Mouse (Mus musculus) ES-E14 (cell line): ENCODE data around the gene Daxx. TPM values are rescaled to one million over a fixed set of nuclear protein-coding genes. Genes with fewer than 3 reads are reported as not detected.
"Not testable (repeated sequence)": the region's sequence is repeated elsewhere in the genome, so short reads cannot be mapped to it uniquely, and the experiment has no call there.

Source experiments
- DNase-seq: peaks from one replicate; pipeline ENCODE4 v3.0.0-alpha.2; 2013; ENCODE audit warnings: low read depth, low spot score
- H3K27ac ChIP-seq: 2 replicates; pipeline ENCODE4 v1.5.1; 2012; ENCODE audit warnings: low read depth, mild to moderate bottlenecking, low read length, moderate library complexity, mixed read lengths; ENCODE audit not compliant: poor library complexity, insufficient read depth, severe bottlenecking
- H3K36me3 ChIP-seq: 2 replicates; pipeline ENCODE4 v1.6.1; 2012; ENCODE audit warnings: mild to moderate bottlenecking, low read length, moderate library complexity, mixed read lengths; ENCODE audit not compliant: control insufficient read depth, poor library complexity, insufficient read depth, severe bottlenecking
- H3K4me1 ChIP-seq, 2 experiments: fragments of 150-350 bp in 1 of 2; sonication (generic) in 1 of 2; 2 replicates each; pipeline ENCODE4 v1.6.1; 2012; ENCODE audit warnings: low read length in 2 of 2, mild to moderate bottlenecking in 1 of 2, mixed read lengths in 1 of 2; ENCODE audit not compliant: control insufficient read depth in 2 of 2, insufficient read depth in 2 of 2, poor library complexity in 1 of 2
- H3K4me3 ChIP-seq, 2 experiments: fragments of 150-350 bp in 1 of 2; sonication (generic) in 1 of 2; 2 replicates each; pipeline ENCODE4 v1.5.1; 2012; ENCODE audit warnings: low read length in 2 of 2, low read depth in 1 of 2, mild to moderate bottlenecking in 1 of 2, mixed read lengths in 1 of 2; ENCODE audit not compliant: insufficient read depth in 1 of 2, poor library complexity in 1 of 2, severe bottlenecking in 1 of 2
- H3K9ac ChIP-seq: 2 replicates; pipeline ENCODE4 v1.6.1; 2012; ENCODE audit warnings: low read depth, mild to moderate bottlenecking, low read length, mixed read lengths; ENCODE audit not compliant: poor library complexity, insufficient read depth, severe bottlenecking
- H3K9me3 ChIP-seq: fragments of 150-350 bp; sonication (generic); 2 replicates; pipeline ENCODE4 v1.6.1; 2012; ENCODE audit warnings: low read depth, mild to moderate bottlenecking, low read length; ENCODE audit not compliant: control insufficient read depth, insufficient read depth
- CHD2 ChIP-seq: IDR thresholded peaks from 2 replicates; pipeline ENCODE4 v1.6.1; 2014; ENCODE audit warnings: mild to moderate bottlenecking, low read depth, low read length, inconsistent platforms
- HCFC1 ChIP-seq: IDR thresholded peaks from 2 replicates; pipeline ENCODE4 v1.6.1; 2012; ENCODE audit warnings: low read length, inconsistent platforms, borderline replicate concordance; ENCODE audit not compliant: insufficient read depth
- MAFK ChIP-seq: IDR thresholded peaks from 2 replicates; pipeline ENCODE4 v1.6.1; 2014; ENCODE audit warnings: mild to moderate bottlenecking, low read depth, low read length, inconsistent platforms; ENCODE audit not compliant: insufficient read depth
- ZC3H11A ChIP-seq: IDR thresholded peaks from 2 replicates; pipeline ENCODE4 v1.6.1; 2012; ENCODE audit warnings: low read depth, mild to moderate bottlenecking, inconsistent platforms, low read length, borderline replicate concordance
- ZNF384 ChIP-seq: IDR thresholded peaks from 2 replicates; pipeline ENCODE4 v1.6.1; 2012; ENCODE audit warnings: low read depth, low read length, inconsistent platforms
- in situ Hi-C, 2 experiments: fragments of 600-800 bp; cut with MboI; formaldehyde crosslinking; loops; one replicate each; pipeline ENCODE4 v1.15.1; 2025; ENCODE audit warnings: low sequenced_read_pairs in 2 of 2, inconsistent platforms in 1 of 2; ENCODE audit not compliant: unreplicated experiment in 2 of 2
- total RNA-seq: library from RNA; depleted of rRNA; stranded (reverse); fragments of 300-350 nt; gene quantifications from 2 replicates; pipeline ENCODE4 v1.2.3, GENCODE M21; 2012; rRNA removed

Gene Daxx
- total RNA-seq: 67.3 and 73.7 TPM in 2 replicates

- peak; percentile 97 for DNase-seq
- no peaks in the 10 kb centered on the region for H3K9me3 ChIP-seq
- H3K36me3 ChIP-seq: peaks cover 35% of the 10 kb centered on the region
- peak within 1 kb of the TSS; percentile 84 to 87 for H3K4me3 ChIP-seq
- H3K4me1 ChIP-seq: peaks cover 0 to 8% of the 10 kb centered on the region in 2 experiments; a peak in 2 of 4 replicates
- H3K27ac ChIP-seq: peak within 1 kb of the TSS; percentile 90
- in situ Hi-C loops: no loop called here
- TF ChIP-seq ZNF384 (no peak), CHD2 (no peak; the same call in 1 of the 2 replicates), MAFK (no peak), ZC3H11A (no peak), HCFC1 (peak; percentile 90)
- peak within 1 kb of the TSS; percentile 92 for H3K9ac ChIP-seq
Observed at GRCm38 (mm10) chr17:33909077-33909868, at the start of gene Daxx. TSS of gene Daxx (plus strand) at chr17:33909414.

- Histone ChIP-seq H3K4me1 (0 out of 4 replicates have a peak, but pooled peaks cover 0 to 2% of the 10 kb centered on the region in 2 experiments), H3K4me3 (0 out of 4 replicates have a peak overlapping the region, but pooled peaks of 1 of the 2 experiments have one; percentile 25), H3K36me3 (no peaks in the 10 kb centered on the region), H3K9ac (peak overlapping the region; percentile 73; the same call in 1 of the 2 replicates), H3K27ac (no peak overlapping the region; the same call in 1 of the 2 replicates), H3K9me3 (no peaks in the 10 kb centered on the region)
- in situ Hi-C loops: no loop called here
- TF ChIP-seq CHD2 (no peak), ZC3H11A (0 out of 2 replicates have a peak, but pooled peaks have one; percentile 18), ZNF384 (no peak), HCFC1 (peak; percentile 23; the same call in 1 of the 2 replicates), MAFK (no peak)
- DNase-seq: peak; percentile 77
Observed at GRCm38 (mm10) chr17:33865330-33866030, 43.7 kb upstream of the Daxx start.

GRCm38 (mm10) chr17:33873537-33873936 is 35.7 kb upstream of the Daxx start, which contains the start of gene Gm7029:
TSS of gene Gm7029 (plus strand) at chr17:33873837.
- H3K9me3 ChIP-seq, H3K27ac ChIP-seq, H3K4me1 ChIP-seq, H3K4me3 ChIP-seq, H3K9ac ChIP-seq, DNase-seq, in situ Hi-C loops: not testable (repeated sequence)
- peaks cover 21% of the 10 kb centered on the region for H3K36me3 ChIP-seq

- in situ Hi-C loops: no loop called here
- no peak for DNase-seq
- Histone ChIP-seq H3K27ac (no peak overlapping the region), H3K4me3 (no peak overlapping the region), H3K9me3 (no peaks in the 10 kb centered on the region), H3K4me1 (peaks cover 0 to 2% of the 10 kb centered on the region in 2 experiments; a peak in 1 of 4 replicates), H3K9ac (no peak overlapping the region), H3K36me3 (peaks cover 24% of the 10 kb centered on the region)
- no peak for TF ChIP-seq MAFK
- TF ChIP-seq CHD2: no peak
- TF ChIP-seq ZNF384: no peak
- TF ChIP-seq ZC3H11A: no peak
- no peak for TF ChIP-seq HCFC1
Observed at GRCm38 (mm10) chr17:33874411-33874810, 34.8 kb upstream of the Daxx start.

GRCm38 (mm10) chr17:33875797-33876196 is 33.4 kb upstream of the Daxx start:
- in situ Hi-C loops, H3K9ac ChIP-seq, H3K4me1 ChIP-seq, H3K4me3 ChIP-seq, H3K9me3 ChIP-seq, H3K27ac ChIP-seq, DNase-seq: not testable (repeated sequence)
- peaks cover 34% of the 10 kb centered on the region for H3K36me3 ChIP-seq

GRCm38 (mm10) chr17:33884320-33884719 is 24.9 kb upstream of the Daxx start:
- H3K4me3 ChIP-seq, DNase-seq, H3K9ac ChIP-seq, H3K9me3 ChIP-seq, H3K27ac ChIP-seq, in situ Hi-C loops, H3K4me1 ChIP-seq: not testable (repeated sequence)
- peaks cover 57% of the 10 kb centered on the region for H3K36me3 ChIP-seq
